In genomic region chr7:135054664-135055063, GRCm38 (mm10) we compare ENCODE assay signal across 10 mouse cellular contexts.
DNase-seq lines count a peak whose midpoint lies in the region; ATAC-seq lines count a peak whose summit lies in the region.
"Had no signal": no experiment of that assay in that cellular context is flagged by ENCODE, and none has a peak within 500 bp of the region (broad histone marks: within the 10 kb centered on the region; RNA-seq: fewer than 3 reads in every experiment).

No protein-coding gene starts in this region.

- H3K4me2 ChIP-seq in embryonic facial prominence, embryonic 14.5 days (ENCODE audit: low read depth, low read length): no peak overlapping the region

- no peaks in the 10 kb centered on the region for H3K36me3 ChIP-seq in embryonic facial prominence, embryonic 14.5 days (ENCODE audit: control insufficient read depth, insufficient read depth, low read length)
- no peaks in the 10 kb centered on the region for H3K36me3 ChIP-seq in embryonic facial prominence, embryonic 10.5 days (replicated peaks)

- 0 out of 2 replicates have a peak, but pooled peaks have one; percentile 18 for ATAC-seq in embryonic facial prominence, embryonic 14.5 days (ENCODE audit: low read depth)
- ATAC-seq: forebrain, embryonic 16.5 days had no signal

- 79% methylated on average over 7 of the region's 7 CpGs for WGBS in embryonic facial prominence, embryonic 14.5 days
- WGBS in embryonic facial prominence, embryonic 10.5 days: 82% methylated on average over 7 of the region's 7 CpGs

- H3K27me3 ChIP-seq in embryonic facial prominence, embryonic 14.5 days (replicated peaks; ENCODE audit: control insufficient read depth, insufficient read depth, low read length): no peaks in the 10 kb centered on the region
- H3K27me3 ChIP-seq in embryonic facial prominence, embryonic 10.5 days (replicated peaks; ENCODE audit: low read depth, poor library complexity, severe bottlenecking): no peaks in the 10 kb centered on the region

- H3K9me3 ChIP-seq in embryonic facial prominence, embryonic 14.5 days (ENCODE audit: control insufficient read depth, low read length): no peaks in the 10 kb centered on the region
- no peaks in the 10 kb centered on the region for H3K9me3 ChIP-seq in embryonic facial prominence, embryonic 10.5 days

- DNase-seq in embryonic facial prominence, embryonic 14.5 days (ENCODE audit: low spot score): no peak
- DNase-seq in embryonic facial prominence, embryonic 10.5 days (ENCODE audit: low spot score): no peak
- peak; percentile 63 to 66 for DNase-seq in kidney, postnatal 36 days
- DNase-seq in kidney, postnatal 4 days: no peak
- peak; percentile 13 for DNase-seq in adrenal gland, postnatal 25 days
- DNase-seq in lung, postnatal 25 days (ENCODE audit: low spot score): peak; percentile 20
- no peak for DNase-seq in T-cell, adult 2 months (ENCODE audit: low spot score)
- no peak for DNase-seq in embryo, embryonic 10.5 days (ENCODE audit: low spot score)
- DNase-seq: thymus, adult 18-20 months had no signal

- H3K9ac ChIP-seq in embryonic facial prominence, embryonic 14.5 days (ENCODE audit: low read depth, low read length): no peak overlapping the region

- no peak overlapping the region for H3K4me3 ChIP-seq in embryonic facial prominence, embryonic 14.5 days (ENCODE audit: low read depth, low read length)
- H3K4me3 ChIP-seq in embryonic facial prominence, embryonic 10.5 days: no peak overlapping the region

- no peaks in the 10 kb centered on the region for H3K4me1 ChIP-seq in embryonic facial prominence, embryonic 14.5 days (ENCODE audit: control insufficient read depth, insufficient read depth, low read length)
- H3K4me1 ChIP-seq in embryonic facial prominence, embryonic 10.5 days: no peaks in the 10 kb centered on the region

- no peak overlapping the region for H3K27ac ChIP-seq in embryonic facial prominence, embryonic 14.5 days (replicated peaks; ENCODE audit: low read depth, low read length)
- no peak overlapping the region for H3K27ac ChIP-seq in embryonic facial prominence, embryonic 10.5 days (replicated peaks)

Comparison
In these comparisons a context has a peak if more than half of its experiments do, and no peak if none do; other contexts are left out.
1. DNase-seq: peak in kidney, postnatal 36 days (2 of 2), adrenal gland, postnatal 25 days (single experiment) and lung, postnatal 25 days (single experiment); none in embryonic facial prominence, embryonic 14.5 days (single experiment), embryonic facial prominence, embryonic 10.5 days (single experiment), kidney, postnatal 4 days (0 of 2), T-cell, adult 2 months (single experiment) and embryo, embryonic 10.5 days (single experiment).